Mouse (Mus musculus) heart, adult 2 months (tissue): Measurements from ENCODE around the gene Olfr105-ps.

Experiments used
- CTCF ChIP-seq: fragments of 200-600 bp; IDR thresholded peaks from 2 replicates; pipeline ENCODE4 v1.8.1; 2022; ENCODE audit warnings: antibody characterized with exemption, mild to moderate bottlenecking, moderate library complexity
- EP300 ChIP-seq: fragments of 200-500 bp; IDR thresholded peaks from 2 replicates; pipeline ENCODE4 v1.6.1; 2011; ENCODE audit warnings: low read depth, low read length, control low read depth; ENCODE audit not compliant: insufficient read depth

DNA sequence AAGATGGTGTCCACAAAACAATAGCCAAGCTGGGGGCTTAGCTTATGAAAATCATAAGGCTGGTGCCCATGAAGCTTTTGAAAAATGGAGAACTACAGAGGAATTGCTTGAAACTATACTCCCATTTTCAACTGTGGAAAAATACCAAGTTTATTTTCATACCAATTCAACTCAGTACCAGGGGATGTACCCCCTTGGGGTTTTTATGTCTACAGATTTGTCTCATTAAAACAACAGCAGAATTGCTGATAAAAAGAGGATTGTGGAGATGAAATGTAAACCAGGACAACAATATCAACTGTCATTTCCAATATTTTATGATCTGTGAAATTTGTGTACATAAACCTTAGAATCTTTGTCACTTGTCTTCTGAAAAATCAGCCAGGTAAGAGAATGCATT, at the start of gene Olfr105-ps:
- no peak for TF ChIP-seq CTCF
- TF ChIP-seq EP300 = no peak
